Mouse (Mus musculus) stomach, embryonic 16.5 days (tissue): ENCODE data around the gene Tatdn3. TPM values are rescaled to one million over a fixed set of nuclear protein-coding genes. Genes with fewer than 3 reads are reported as not detected.
"Not testable (repeated sequence)": the region's sequence is repeated elsewhere in the genome, so short reads cannot be mapped to it uniquely, and the experiment has no call there.

ENCODE experiments used
- ATAC-seq: fragments of 200-750 bp; cut with Nextera tagmentation; 2 replicates; pipeline ENCODE4 v1.8.0; 2017; ENCODE audit warnings: moderate number of reproducible peaks, moderate TSS enrichment; ENCODE audit not compliant: insufficient read depth, low FRiP score
- H3K27ac ChIP-seq: fragments of 300-500 bp; sonication (generic); 2 replicates; pipeline ENCODE4 v1.5.1; 2014; ENCODE audit warnings: low read length
- H3K27me3 ChIP-seq: fragments of 300-500 bp; sonication (generic); 2 replicates; pipeline ENCODE4 v1.6.1; 2014; ENCODE audit warnings: low read length, control low read depth, mixed read lengths; ENCODE audit not compliant: control insufficient read depth, insufficient read depth
- H3K36me3 ChIP-seq: fragments of 300-500 bp; sonication (generic); 2 replicates; pipeline ENCODE4 v1.6.1; 2014; ENCODE audit warnings: low read length; ENCODE audit not compliant: control insufficient read depth, insufficient read depth
- H3K4me1 ChIP-seq: fragments of 300-500 bp; sonication (generic); 2 replicates; pipeline ENCODE4 v1.6.1; 2014; ENCODE audit warnings: low read length, control low read depth, mixed read lengths; ENCODE audit not compliant: control insufficient read depth, insufficient read depth
- H3K4me2 ChIP-seq: fragments of 300-500 bp; sonication (generic); 2 replicates; pipeline ENCODE4 v1.6.1; 2014; ENCODE audit warnings: low read depth, low read length, mixed read lengths
- H3K4me3 ChIP-seq: fragments of 300-500 bp; sonication (generic); replicated peaks from 2 replicates; pipeline ENCODE4 v1.5.1; 2014; ENCODE audit warnings: mild to moderate bottlenecking, low read length
- H3K9ac ChIP-seq: fragments of 300-500 bp; sonication (generic); 2 replicates; pipeline ENCODE4 v1.6.1; 2014; ENCODE audit warnings: low read length
- H3K9me3 ChIP-seq: fragments of 300-500 bp; sonication (generic); replicated peaks from 2 replicates; pipeline ENCODE4 v1.6.1; 2016; ENCODE audit warnings: low read length, control low read depth; ENCODE audit not compliant: control insufficient read depth
- WGBS: fragments of 180-500 bp; shearing (Covaris S2); extraction: QIAGEN DNeasy Blood & Tissue Kit; methylation state at CpG from one replicate; pipeline ENCODE4 v1.1.7; 2014; 5-methylcytosine and 5-hydroxymethylcytosine counted together
- polyA plus RNA-seq: library from polyadenylated mRNA; unstranded; fragments of >200 nt; fragmentation: Nextera tagmentation; extraction: Ambion mirVana; gene quantifications from 2 replicates; pipeline ENCODE4 v1.2.1, GENCODE M21; 2015

The Tatdn3 gene
- polyA plus RNA-seq, 1 experiment from 2014 or later = 15.1 TPM

- not testable (repeated sequence) for H3K27ac ChIP-seq, H3K27me3 ChIP-seq, H3K4me2 ChIP-seq, H3K9ac ChIP-seq, ATAC-seq, H3K9me3 ChIP-seq, H3K36me3 ChIP-seq, H3K4me1 ChIP-seq, H3K4me3 ChIP-seq
- 58% methylated on average over 6 of the region's 6 CpGs for WGBS
Measured at GRCm38 (mm10) chr1:191030922-191031425, 31.8 kb downstream of the Tatdn3 start.

DNA sequence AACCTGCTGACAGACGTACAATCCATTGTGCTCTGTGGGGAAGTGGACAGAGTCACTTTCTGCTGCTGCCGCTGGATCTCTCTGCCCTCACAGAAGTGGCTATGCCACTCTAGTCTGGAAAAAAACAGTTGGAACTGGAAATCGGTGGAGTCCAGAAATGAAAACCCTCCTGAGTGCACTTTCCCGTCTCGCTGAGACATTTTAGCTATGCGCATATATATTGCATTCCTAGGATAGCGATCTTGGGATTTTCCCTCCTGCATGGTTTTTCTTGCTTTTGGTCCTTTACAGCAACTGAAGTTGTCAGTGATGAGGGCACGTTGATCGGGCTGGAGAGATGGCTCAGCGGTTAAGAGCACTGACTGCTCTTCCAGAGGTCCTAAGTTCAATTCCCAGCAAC is 32.5 kb downstream of the Tatdn3 start:
- no peak overlapping the region for H3K4me2 ChIP-seq
- no peaks in the 10 kb centered on the region for H3K27me3 ChIP-seq

GRCm38 (mm10) chr1:191026021-191026713 is 36.6 kb downstream of the Tatdn3 start, which contains the start of gene Flvcr1:
TSS of gene Flvcr1 (minus strand) at chr1:191026158.
- Histone ChIP-seq H3K27me3 (no peaks in the 10 kb centered on the region), H3K27ac (peak within 1 kb of the TSS; percentile 86), H3K36me3 (no peaks in the 10 kb centered on the region), H3K4me3 (peak within 1 kb of the TSS; percentile 80), H3K4me2 (peak within 1 kb of the TSS; percentile 97), H3K9me3 (no peaks in the 10 kb centered on the region), H3K9ac (peak within 1 kb of the TSS; percentile 88), H3K4me1 (peaks cover 13% of the 10 kb centered on the region)
- ATAC-seq = peak; percentile 98
- WGBS = under 1% methylated on average over 50 of the region's 50 CpGs

More for the DNA sequence above, 32.5 kb downstream of the Tatdn3 start:
- 61% methylated on average over 10 of the region's 10 CpGs for WGBS
- Histone ChIP-seq H3K36me3 (no peaks in the 10 kb centered on the region), H3K4me3 (no peak overlapping the region), H3K9me3 (no peaks in the 10 kb centered on the region), H3K4me1 (peaks cover 9% of the 10 kb centered on the region), H3K9ac (no peak overlapping the region), H3K27ac (no peak overlapping the region)
- no peak for ATAC-seq

- no peaks in the 10 kb centered on the region for H3K36me3 ChIP-seq
- H3K4me3 ChIP-seq = peak overlapping the region; percentile 80
- H3K27ac ChIP-seq = peak overlapping the region; percentile 72
- H3K9me3 ChIP-seq = no peaks in the 10 kb centered on the region
- ATAC-seq = no peak
- no peaks in the 10 kb centered on the region for H3K27me3 ChIP-seq
- peaks cover 13% of the 10 kb centered on the region for H3K4me1 ChIP-seq
- WGBS = 3% methylated on average over 69 of the region's 69 CpGs
- peak overlapping the region; percentile 97 for H3K4me2 ChIP-seq
- peak overlapping the region; percentile 88 for H3K9ac ChIP-seq
Measured at GRCm38 (mm10) chr1:191025016-191026012, 37.4 kb downstream of the Tatdn3 start.

- 92% methylated on average over 5 of the region's 6 CpGs for WGBS
- not testable (repeated sequence) for H3K9ac ChIP-seq, ATAC-seq, H3K27me3 ChIP-seq, H3K36me3 ChIP-seq, H3K4me3 ChIP-seq, H3K4me2 ChIP-seq, H3K9me3 ChIP-seq, H3K27ac ChIP-seq
- peaks cover 13% of the 10 kb centered on the region for H3K4me1 ChIP-seq
Measured at GRCm38 (mm10) chr1:191023806-191024205, 38.9 kb downstream of the Tatdn3 start.

- WGBS = 74% methylated on average over 2 of the region's 2 CpGs
- H3K4me2 ChIP-seq = no peak overlapping the region
- no peaks in the 10 kb centered on the region for H3K9me3 ChIP-seq
- H3K27me3 ChIP-seq = no peaks in the 10 kb centered on the region
- H3K36me3 ChIP-seq = no peaks in the 10 kb centered on the region
- H3K4me1 ChIP-seq = peaks cover 13% of the 10 kb centered on the region
- ATAC-seq = no peak
- H3K27ac ChIP-seq = no peak overlapping the region
- no peak overlapping the region for H3K9ac ChIP-seq
- H3K4me3 ChIP-seq = no peak overlapping the region
Measured at GRCm38 (mm10) chr1:191023140-191023539, 39.6 kb downstream of the Tatdn3 start.

DNA sequence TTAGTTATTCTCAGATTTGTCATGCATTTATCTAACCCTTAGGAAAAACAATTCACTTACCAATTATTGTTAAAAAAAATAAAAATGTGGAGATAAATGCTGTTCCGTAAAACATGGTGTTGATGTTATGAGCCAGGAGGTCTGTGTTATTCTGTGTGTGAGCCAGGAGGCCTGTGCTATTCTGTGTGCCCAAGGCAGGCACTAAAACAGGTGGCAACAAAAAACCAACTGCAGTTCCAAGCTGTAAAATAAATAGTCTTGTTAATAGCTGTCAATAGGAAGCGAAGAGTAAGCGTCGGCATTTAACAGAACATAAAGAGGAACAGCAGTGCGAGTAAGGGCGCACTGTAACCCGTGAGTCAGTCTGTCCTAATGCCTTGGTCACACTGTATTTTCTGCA is 41.7 kb downstream of the Tatdn3 start:
- Histone ChIP-seq H3K27me3 (no peaks in the 10 kb centered on the region), H3K9ac (no peak overlapping the region), H3K4me3 (no peak overlapping the region), H3K36me3 (no peaks in the 10 kb centered on the region), H3K4me1 (peaks cover 8% of the 10 kb centered on the region), H3K4me2 (no peak overlapping the region), H3K27ac (no peak overlapping the region), H3K9me3 (no peaks in the 10 kb centered on the region)
- WGBS = 84% methylated on average over 7 of the region's 7 CpGs
- ATAC-seq = no peak

GRCm38 (mm10) chr1:191020217-191020924 is 42.4 kb downstream of the Tatdn3 start:
- no peak for ATAC-seq
- H3K27ac ChIP-seq = no peak overlapping the region

More at GRCm38 (mm10) chr1:191020217-191020924, 42.4 kb downstream of the Tatdn3 start:
- no peaks in the 10 kb centered on the region for H3K36me3 ChIP-seq
- 83% methylated on average over 3 of the region's 3 CpGs for WGBS
- no peak overlapping the region for H3K4me3 ChIP-seq
- no peaks in the 10 kb centered on the region for H3K9me3 ChIP-seq
- H3K27me3 ChIP-seq = no peaks in the 10 kb centered on the region
- peaks cover 7% of the 10 kb centered on the region for H3K4me1 ChIP-seq
- H3K4me2 ChIP-seq = no peak overlapping the region
- no peak overlapping the region for H3K9ac ChIP-seq
